Mouse (Mus musculus): Measurements from ENCODE around the gene Swt1.
A peak's percentile ranks its signal among the peaks of the same experiment; 100 is the strongest.
"Not testable (repeated sequence)": the region's sequence is repeated elsewhere in the genome, so short reads cannot be mapped to it uniquely, and the experiment has no call there.

Gene Swt1

GRCm38 (mm10) chr1:151359374-151359773, 68.9 kb downstream of the Swt1 start:
- no peak for DNase-seq

- DNase-seq: no peak
Observed at GRCm38 (mm10) chr1:151355994-151356393, 72.3 kb downstream of the Swt1 start.

GRCm38 (mm10) chr1:151352911-151353310, 75.3 kb downstream of the Swt1 start:
- no peak for DNase-seq

DNA sequence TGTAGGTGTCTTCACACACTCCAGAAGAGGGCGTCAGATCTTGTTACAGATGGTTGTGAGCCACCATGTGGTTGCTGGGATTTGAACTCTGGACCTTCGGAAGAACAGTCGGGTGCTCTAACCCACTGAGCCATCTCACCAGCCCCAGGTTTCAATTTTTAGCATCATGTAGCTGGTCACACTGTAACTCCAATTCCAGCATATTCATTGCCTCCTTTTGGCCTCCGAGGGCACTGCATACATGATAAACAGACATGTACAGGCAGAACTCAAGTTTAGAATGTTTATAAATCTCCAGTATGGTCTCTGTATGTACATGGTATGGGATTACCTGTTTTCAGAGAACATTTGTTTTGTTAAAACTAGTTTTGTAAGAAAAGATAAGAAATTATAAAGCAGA, 80.0 kb downstream of the Swt1 start:
- DNase-seq: not testable (repeated sequence)

DNA sequence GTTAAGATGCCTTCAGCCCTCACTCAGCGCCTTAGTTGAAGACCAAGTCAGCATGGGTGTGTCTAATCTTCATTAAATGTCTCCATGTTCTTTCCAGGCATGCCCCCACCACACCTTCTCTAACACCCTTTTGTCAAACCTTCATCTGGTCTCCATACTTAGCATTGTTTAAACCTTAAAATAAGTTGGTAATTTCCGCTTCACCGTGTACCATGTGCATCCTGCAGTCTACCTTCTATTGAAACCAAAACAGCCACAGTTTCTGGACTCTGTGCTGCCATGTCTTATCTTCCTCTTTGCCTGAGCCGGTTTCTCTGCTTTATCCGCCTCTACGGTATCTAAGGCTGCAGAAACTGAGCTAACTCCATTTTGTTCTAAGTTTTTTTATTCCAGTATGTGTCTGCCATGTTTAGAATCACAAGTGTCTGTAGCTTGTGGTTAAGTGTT, 81.6 kb downstream of the Swt1 start:
- no peak for DNase-seq

DNA sequence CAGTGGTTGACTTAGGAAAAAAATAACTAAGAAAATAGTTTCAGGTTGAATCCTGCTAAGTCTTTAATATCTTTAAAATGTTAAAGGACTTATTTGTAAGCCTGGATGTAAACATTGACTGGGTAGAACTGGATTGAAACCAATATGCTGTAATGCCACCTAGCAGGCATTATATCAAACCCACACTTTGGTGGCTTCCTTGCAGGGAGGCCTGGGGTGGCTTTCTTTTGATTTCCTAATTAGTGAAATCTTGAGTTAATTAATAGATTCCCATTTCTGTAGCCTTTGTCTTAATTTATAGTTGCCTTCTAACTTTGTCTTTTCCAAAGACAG, 82.4 kb downstream of the Swt1 start:
- no peak for DNase-seq

GRCm38 (mm10) chr1:151345109-151345862, 83.0 kb downstream of the Swt1 start:
- DNase-seq: peak; percentile 89

- DNase-seq: peak; percentile 99
Observed at GRCm38 (mm10) chr1:151344283-151345108, 83.8 kb downstream of the Swt1 start, which contains the start of gene Ivns1abp. Gene Ivns1abp, plus strand, starts transcription at chr1:151344477.

GRCm38 (mm10) chr1:151343571-151344282, 84.5 kb downstream of the Swt1 start:
- DNase-seq: peak; percentile 47

DNA sequence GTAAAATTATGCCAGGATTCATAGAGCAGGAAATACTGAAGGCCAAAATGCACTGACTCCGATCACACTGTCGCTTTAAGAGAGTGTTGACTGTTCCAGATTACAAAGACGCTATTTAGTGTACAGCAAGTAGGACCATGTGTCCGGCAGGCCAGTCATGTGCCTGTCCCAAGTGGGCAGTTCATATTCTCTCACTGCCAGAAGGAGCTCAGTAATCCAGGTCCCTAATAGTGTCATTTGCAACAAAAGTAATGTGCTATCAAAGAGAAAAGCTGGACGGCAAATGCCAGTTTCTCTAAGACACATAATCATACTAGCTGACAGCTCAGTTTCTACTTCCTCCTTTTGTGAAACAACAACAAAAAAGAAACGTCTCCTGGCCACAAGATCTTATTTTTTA, 85.3 kb downstream of the Swt1 start:
- peak; percentile 73 for DNase-seq

DNA sequence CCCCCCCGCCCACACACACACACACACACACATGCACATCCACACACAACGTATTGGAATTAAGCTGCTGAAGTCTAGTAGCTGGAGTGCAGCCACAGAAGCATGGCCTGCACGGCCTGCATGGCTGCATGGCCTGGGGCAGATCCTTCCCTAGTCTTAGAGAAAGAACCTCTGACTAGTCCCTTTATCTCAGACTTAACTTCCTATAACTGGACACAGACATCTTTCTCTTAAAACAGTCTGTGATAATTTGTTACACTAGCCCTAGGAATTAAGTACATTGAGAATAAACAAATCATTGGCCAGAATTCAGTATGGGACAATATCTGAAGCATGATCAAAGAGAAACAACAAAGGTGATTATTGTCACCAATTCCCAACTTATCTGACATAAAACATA, 85.9 kb downstream of the Swt1 start:
- no peak for DNase-seq

DNA sequence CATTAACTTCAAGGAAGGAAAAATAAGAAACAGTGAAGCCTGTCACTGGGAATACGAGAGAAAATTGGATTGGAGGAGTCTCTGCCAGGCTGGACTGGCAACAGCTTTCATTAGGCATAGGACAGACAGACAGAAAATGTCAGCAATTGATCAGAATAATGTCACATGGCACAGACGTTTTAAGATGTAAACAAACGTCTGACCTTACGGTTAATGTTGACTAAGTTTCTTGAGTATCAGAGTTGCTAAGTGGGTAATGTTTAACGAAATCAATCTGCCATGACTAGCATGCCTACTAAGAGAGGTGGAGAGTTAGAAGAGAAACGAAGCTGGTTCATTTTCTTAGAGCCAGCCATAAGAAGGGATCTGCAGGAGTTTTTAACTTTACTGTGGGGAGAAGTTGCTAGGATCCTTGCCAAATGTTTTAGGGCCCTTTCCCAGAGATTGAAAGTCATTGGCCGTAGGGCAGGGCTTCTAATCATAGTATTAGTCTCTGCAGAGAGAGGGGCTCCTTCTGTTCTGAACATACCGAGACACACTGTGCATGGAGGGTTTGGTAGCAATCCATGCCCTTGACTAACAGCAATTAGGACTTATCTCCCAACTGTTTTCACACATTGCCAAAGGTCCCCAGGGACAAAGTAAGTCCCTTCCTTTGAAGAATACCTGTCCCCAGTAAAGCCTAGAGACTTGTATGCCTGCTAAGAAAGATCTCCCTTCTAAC, 86.8 kb downstream of the Swt1 start:
- peak; percentile 53 for DNase-seq

GRCm38 (mm10) chr1:151338941-151339340, 89.3 kb downstream of the Swt1 start:
- DNase-seq: peak; percentile 78

- DNase-seq: no peak
Observed at GRCm38 (mm10) chr1:151338234-151338633, 90.0 kb downstream of the Swt1 start.

GRCm38 (mm10) chr1:151332819-151333218, 95.4 kb downstream of the Swt1 start:
- no peak for DNase-seq

GRCm38 (mm10) chr1:151329601-151330000, 98.7 kb downstream of the Swt1 start:
- no peak for DNase-seq

- DNase-seq: peak; percentile 48
Observed at GRCm38 (mm10) chr1:151328341-151329097, 99.7 kb downstream of the Swt1 start.

GRCm38 (mm10) chr1:151325328-151325727, 102.9 kb downstream of the Swt1 start:
- DNase-seq: no peak

DNA sequence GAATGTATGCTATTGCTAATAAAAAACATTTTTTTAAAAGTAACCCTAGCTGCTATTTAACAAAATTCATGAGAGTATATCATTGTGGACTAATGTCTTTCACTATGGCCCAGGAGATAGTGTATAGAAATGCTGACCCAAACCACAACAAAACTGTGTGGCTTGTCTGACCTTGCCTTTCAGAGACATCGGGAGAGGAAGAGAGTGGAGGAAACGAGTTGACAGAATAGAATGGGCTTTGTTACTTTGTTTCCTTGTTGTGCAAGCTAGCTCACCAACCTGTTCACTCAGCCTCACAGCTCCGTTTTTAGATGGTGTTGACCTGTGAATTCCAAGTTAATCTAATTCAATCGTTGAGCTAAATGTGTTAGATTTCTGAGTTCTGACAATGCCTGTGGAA, 107.8 kb downstream of the Swt1 start:
- no peak for DNase-seq

GRCm38 (mm10) chr1:151319267-151319666, 109.0 kb downstream of the Swt1 start:
- no peak for DNase-seq
